Mouse (Mus musculus) left cerebral cortex, adult 18-20 months (tissue): ENCODE results near the gene Gnpda2. TPM values are rescaled to one million over a fixed set of nuclear protein-coding genes. Genes with fewer than 3 reads are reported as not detected.
A peak's percentile ranks its signal among the peaks of the same experiment; 100 is the strongest.

Experiments
- DNase-seq, 2 experiments: peaks; one replicate each; pipeline ENCODE4 v3.0.0; 2021 to 2022; ENCODE audit warnings: low spot score in 2 of 2, mixed read lengths in 1 of 2
- long read RNA-seq, 2 experiments: library from polyadenylated mRNA; stranded (forward); transcript quantifications; one replicate each; pipeline ENCODE4 v2.0.0; 2021
- total RNA-seq, 2 experiments: library from RNA; stranded (reverse); gene quantifications; 2 replicates each; pipeline ENCODE4 v1.2.3; 2021

The Gnpda2 gene
- 10 to 100 TPM; 19.9 to 20.6 TPM for total RNA-seq
- long read RNA-seq, experiment 1, transcript Gnpda2-201 (7 exons, 1,894 nt), result major isoform, 53 of 67 reads
- long read RNA-seq, experiment 1, transcript Gnpda2-207 (7 exons, 1,011 nt), result minor isoform, 7 of 67 reads
- long read RNA-seq, experiment 1, partial matches to known transcripts, result 4 of 67 reads
- long read RNA-seq, experiment 1, other reads (novel, unspliced or antisense), result 3 of 67 reads
- long read RNA-seq, experiment 2, transcript Gnpda2-201 (7 exons, 1,894 nt), result major isoform, 21 of 25 reads
- long read RNA-seq, experiment 2, partial matches to known transcripts, result 0 of 25 reads
- long read RNA-seq, experiment 2, other reads (novel, unspliced or antisense), result 0 of 25 reads

GRCm38 (mm10) chr5:69591640-69592461 is at the start of gene Gnpda2:
Gene Gnpda2 (minus strand): TSS chr5:69592340.
- peak; percentile 87 to 92 for DNase-seq

GRCm38 (mm10) chr5:69634766-69635165 is 42.6 kb upstream of the Gnpda2 start:
- DNase-seq, result no peak

GRCm38 (mm10) chr5:69620899-69621298 is 28.8 kb upstream of the Gnpda2 start:
- no peak for DNase-seq

GRCm38 (mm10) chr5:69613209-69613796 is 21.2 kb upstream of the Gnpda2 start:
- DNase-seq, result no peak

GRCm38 (mm10) chr5:69601027-69601426 is 8.9 kb upstream of the Gnpda2 start:
- no peak for DNase-seq

- DNase-seq, result no peak
Observed at GRCm38 (mm10) chr5:69557404-69557935, 34.7 kb downstream of the Gnpda2 start.

- DNase-seq, result peak; percentile 96 to 97
Observed at GRCm38 (mm10) chr5:69556628-69557403, 35.3 kb downstream of the Gnpda2 start, which contains the start of gene Guf1. Gene Guf1 (plus strand): TSS chr5:69556923.

GRCm38 (mm10) chr5:69542489-69542888 is 49.7 kb downstream of the Gnpda2 start, which contains the start of gene Yipf7:
Gene Yipf7 (minus strand): TSS chr5:69542648.
- peak; percentile 13 to 15 for DNase-seq

- DNase-seq, result no peak
Observed at GRCm38 (mm10) chr5:69541680-69542079, 50.5 kb downstream of the Gnpda2 start.

GRCm38 (mm10) chr5:69523944-69524343 is 68.2 kb downstream of the Gnpda2 start:
- DNase-seq, result no peak

Other genes with a start within 250 kb of the Gnpda2 start
- not detected for gene Yipf7, start 49.7 kb downstream of the Gnpda2 start, total RNA-seq
- gene Guf1, start 35.4 kb downstream of the Gnpda2 start, total RNA-seq, result 10 to 100 TPM; 20.7 to 21.6 TPM